Mouse (Mus musculus) embryonic facial prominence, embryonic 15.5 days (tissue): Measurements from ENCODE around the gene Trim17. TPM values are rescaled to one million over a fixed set of nuclear protein-coding genes. Genes with fewer than 3 reads are reported as not detected.

Experiments used
- microRNA-seq: library from miRNA; unstranded; fragments of <30 nt; microRNA quantifications from one replicate; pipeline ENCODE4, GENCODE M21; 2016; ENCODE audit warnings: borderline number of aligned reads
- polyA plus RNA-seq: library from polyadenylated mRNA; unstranded; fragments of >200 nt; fragmentation: Nextera tagmentation; extraction: Ambion mirVana; gene quantifications from 2 replicates; pipeline ENCODE4 v1.2.1, GENCODE M21; 2015

Gene Trim17
- polyA plus RNA-seq, 1 experiment from 2014 or later: 0.59 TPM

Small RNAs within 50 kb of the gene (microRNA-seq; reads per million reads assigned to microRNA genes)
- not detected for gene Gm44313

Other genes starting within 250 kb of the Trim17 start
- gene Olfr318, start 230.7 kb upstream of the Trim17 start, polyA plus RNA-seq: not detected in 2 replicates
- gene Olfr317, start 215.5 kb upstream of the Trim17 start, polyA plus RNA-seq: 0.11 TPM in 1 of 2 replicates, not detected in the other
- 0.16 TPM in 1 of 2 replicates, not detected in the other for gene Olfr316, start 202.0 kb upstream of the Trim17 start, polyA plus RNA-seq
- gene Olfr315, start 181.5 kb upstream of the Trim17 start, polyA plus RNA-seq: not detected in 2 replicates
- not detected in 2 replicates for gene Olfr314, start 171.7 kb upstream of the Trim17 start, polyA plus RNA-seq
- gene Fam183b, start 152.7 kb upstream of the Trim17 start, polyA plus RNA-seq: 8.8 and 13.1 TPM in 2 replicates
- 0.08 TPM in 1 of 2 replicates, not detected in the other for gene Olfr313, start 139.7 kb upstream of the Trim17 start, polyA plus RNA-seq
- not detected in 2 replicates for gene Olfr312, start 125.4 kb upstream of the Trim17 start, polyA plus RNA-seq
- gene Olfr311, start 115.4 kb upstream of the Trim17 start, polyA plus RNA-seq: not detected in 2 replicates
- gene Gm12258, start 107.5 kb upstream of the Trim17 start, polyA plus RNA-seq: 7.3 and 10.0 TPM in 2 replicates
- 7.1 and 7.2 TPM in 2 replicates for gene 2810021J22Rik, start 87.5 kb upstream of the Trim17 start, polyA plus RNA-seq
- gene Zfp39, start 50.5 kb upstream of the Trim17 start, polyA plus RNA-seq: 6.7 and 8.0 TPM in 2 replicates
- not detected in 2 replicates for gene Btnl10, start 36.8 kb upstream of the Trim17 start, polyA plus RNA-seq
- 243 and 249 TPM in 2 replicates for gene Rnf187, start 15.8 kb upstream of the Trim17 start, polyA plus RNA-seq
- 43.6 and 55.8 TPM in 2 replicates for gene Hist3h2ba, start 5.8 kb upstream of the Trim17 start, polyA plus RNA-seq
- 37.0 and 38.3 TPM in 2 replicates for gene Hist3h2a, start within 50 bp of the Trim17 start, polyA plus RNA-seq
- 23.3 and 24.1 TPM in 2 replicates for gene Trim11, start 23.4 kb downstream of the Trim17 start, polyA plus RNA-seq
- 2.4 and 3.5 TPM in 2 replicates for gene Obscn, start 181.7 kb downstream of the Trim17 start, polyA plus RNA-seq
- gene Iba57, start 209.1 kb downstream of the Trim17 start, polyA plus RNA-seq: 5.4 and 6.5 TPM in 2 replicates
- gene Gjc2, start 228.5 kb downstream of the Trim17 start, polyA plus RNA-seq: 0.52 and 0.74 TPM in 2 replicates
- gene Guk1, start 237.5 kb downstream of the Trim17 start, polyA plus RNA-seq: 111 and 113 TPM in 2 replicates
- 82.3 and 82.8 TPM in 2 replicates for gene Mrpl55, start 247.8 kb downstream of the Trim17 start, polyA plus RNA-seq